Mouse (Mus musculus) duodenum, adult 2 months (tissue): ENCODE measurements around the gene Olfr120. TPM values are rescaled to one million over a fixed set of nuclear protein-coding genes. Genes with fewer than 3 reads are reported as not detected.

Experiments used
- polyA plus RNA-seq: library from polyadenylated mRNA; depleted of rRNA; stranded (reverse); fragments of >200 nt; gene quantifications from 2 replicates; pipeline ENCODE4 v1.2.3, GENCODE M21; 2012; ENCODE audit warnings: low replicate concordance; rRNA removed

Olfr120 gene
- polyA plus RNA-seq, result not detected in 2 replicates

GRCm38 (mm10) chr17:37721508-37721907 is at the start of gene Olfr120:
TSS of gene Olfr120 (plus strand) at chr17:37721808.

GRCm38 (mm10) chr17:37696264-37696663 is 25.3 kb upstream of the Olfr120 start, which contains the start of gene Olfr119:
TSS of gene Olfr119 (plus strand) at chr17:37696564.

GRCm38 (mm10) chr17:37768307-37768706 is 46.7 kb downstream of the Olfr120 start, which contains the start of gene Olfr122:
TSS of gene Olfr122 (plus strand) at chr17:37768607.

Other genes with a start within 250 kb of the Olfr120 start
- gene H2-M2, start 238.3 kb upstream of the Olfr120 start, polyA plus RNA-seq, result 0.08 TPM in 1 of 2 replicates, not detected in the other
- not detected in 2 replicates for gene Olfr110, start 229.3 kb upstream of the Olfr120 start, polyA plus RNA-seq
- gene Olfr111, start 213.8 kb upstream of the Olfr120 start, polyA plus RNA-seq, result not detected in 2 replicates
- gene Olfr112, start 152.4 kb upstream of the Olfr120 start, polyA plus RNA-seq, result not detected in 2 replicates
- not detected in 2 replicates for gene Olfr113, start 144.1 kb upstream of the Olfr120 start, polyA plus RNA-seq
- gene Olfr114, start 129.1 kb upstream of the Olfr120 start, polyA plus RNA-seq, result not detected in 2 replicates
- gene Olfr115, start 94.7 kb upstream of the Olfr120 start, polyA plus RNA-seq, result not detected in 2 replicates
- gene Olfr116, start 94.6 kb upstream of the Olfr120 start, polyA plus RNA-seq, result not detected in 2 replicates
- gene Olfr117, start 58.0 kb upstream of the Olfr120 start, polyA plus RNA-seq, result not detected in 2 replicates
- not detected in 2 replicates for gene Olfr118, start 54.8 kb upstream of the Olfr120 start, polyA plus RNA-seq
- not detected in 2 replicates for gene Olfr119, start 25.2 kb upstream of the Olfr120 start, polyA plus RNA-seq
- gene Olfr121, start 27.0 kb downstream of the Olfr120 start, polyA plus RNA-seq, result not detected in 2 replicates
- not detected in 2 replicates for gene Olfr122, start 46.8 kb downstream of the Olfr120 start, polyA plus RNA-seq
- gene Olfr123, start 71.7 kb downstream of the Olfr120 start, polyA plus RNA-seq, result not detected in 2 replicates
- not detected in 2 replicates for gene Olfr124, start 78.1 kb downstream of the Olfr120 start, polyA plus RNA-seq
- not detected in 2 replicates for gene Olfr125, start 111.1 kb downstream of the Olfr120 start, polyA plus RNA-seq
- gene Olfr126, start 125.7 kb downstream of the Olfr120 start, polyA plus RNA-seq, result not detected in 2 replicates
- not detected in 2 replicates for gene Olfr127, start 178.6 kb downstream of the Olfr120 start, polyA plus RNA-seq
- not detected in 2 replicates for gene Olfr128, start 198.7 kb downstream of the Olfr120 start, polyA plus RNA-seq
- not detected in 2 replicates for gene Olfr761, start 231.3 kb downstream of the Olfr120 start, polyA plus RNA-seq